Mouse (Mus musculus) adrenal gland, adult 8-10 months (tissue): ENCODE measurements around the gene Dmd. TPM values are rescaled to one million over a fixed set of nuclear protein-coding genes. Genes with fewer than 3 reads are reported as not detected.

Source experiments
- DNase-seq: peaks from one replicate; pipeline ENCODE4 v3.0.0; 2022
- total RNA-seq, 4 experiments: library from RNA; stranded (reverse); gene quantifications; 2 replicates each; pipeline ENCODE4 v1.2.4; 2022

Dmd gene
- total RNA-seq, 4 experiments from 2014 or later, result 45.4 to 99.0 (median 57.7) TPM

DNA sequence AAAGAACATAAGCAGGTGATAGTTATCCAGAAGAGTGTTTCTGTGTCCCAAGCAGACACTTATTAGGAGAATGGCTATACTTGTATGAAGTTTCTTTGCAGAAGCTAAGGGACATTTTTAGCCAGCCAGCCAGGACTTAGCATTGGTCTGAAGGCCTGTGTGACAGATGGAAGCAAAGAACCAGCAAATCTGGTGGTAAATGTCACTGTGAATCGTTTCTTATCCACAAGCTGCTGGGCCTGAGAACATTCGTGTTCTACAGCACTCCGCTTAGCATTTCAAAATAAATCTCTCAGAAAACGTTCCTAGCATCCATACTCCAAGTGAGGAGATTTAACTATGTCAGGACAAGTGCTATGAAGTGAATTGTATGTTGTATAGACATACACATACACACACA lies 1486.9 kb downstream of the Dmd start:
- no peak for DNase-seq

DNA sequence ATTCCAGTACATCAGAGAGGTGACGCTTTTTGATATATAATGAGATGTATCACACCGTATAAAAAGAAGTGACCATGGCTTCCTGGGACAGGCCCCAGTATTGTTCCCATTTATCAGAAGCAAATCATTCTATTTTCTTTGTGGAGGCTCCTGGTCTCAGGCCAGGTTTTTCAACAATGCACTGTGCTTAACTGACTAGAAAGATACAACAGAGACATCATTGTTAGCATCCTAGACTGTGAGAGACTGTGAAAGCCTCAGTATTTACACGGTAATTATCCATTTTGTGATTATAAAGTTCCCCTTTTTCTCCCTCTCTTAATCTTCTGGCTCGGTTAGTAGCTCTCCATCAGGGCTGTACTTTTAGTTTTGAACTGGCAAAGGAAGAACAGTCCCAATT lies 1487.9 kb downstream of the Dmd start:
- no peak for DNase-seq

DNA sequence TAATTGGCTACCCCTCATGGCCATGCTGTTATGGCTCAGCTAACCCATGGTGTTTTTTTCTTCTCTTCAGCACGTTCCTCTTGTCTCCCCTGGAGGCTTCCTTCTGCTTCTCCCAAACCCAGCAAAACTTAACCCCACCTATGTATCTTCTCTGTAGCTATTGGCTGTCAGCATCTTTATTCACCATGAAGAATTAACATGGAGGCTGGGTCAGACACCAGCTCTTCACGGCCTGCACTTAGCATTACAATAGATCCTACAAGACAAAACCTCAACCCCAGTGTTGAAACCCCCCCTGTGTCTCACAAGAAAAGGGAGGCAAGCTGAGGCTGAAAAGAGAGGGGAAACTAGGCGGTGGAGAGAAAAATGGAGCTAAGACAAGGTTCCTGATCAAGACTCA lies 1494.3 kb downstream of the Dmd start:
- DNase-seq, result no peak

DNA sequence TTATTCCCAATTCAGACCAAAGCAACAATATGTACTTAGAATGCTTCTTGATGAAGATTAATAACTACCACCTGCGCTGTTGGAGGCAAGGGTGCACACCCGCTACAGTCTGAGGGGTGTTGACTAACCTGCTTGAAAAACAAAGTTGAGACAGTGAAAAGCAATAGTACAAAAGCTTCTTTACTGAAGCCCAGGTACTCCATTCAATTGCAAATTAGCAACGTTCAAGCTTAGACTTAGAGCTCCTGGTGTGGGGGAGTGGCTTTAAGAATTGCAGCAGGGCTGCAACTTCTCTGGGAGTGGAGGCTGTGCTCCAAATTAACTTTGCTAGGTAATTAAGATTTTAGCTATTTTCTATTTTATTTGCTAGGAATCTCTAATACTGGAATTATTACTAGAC lies 1495.3 kb downstream of the Dmd start:
- no peak for DNase-seq

DNA sequence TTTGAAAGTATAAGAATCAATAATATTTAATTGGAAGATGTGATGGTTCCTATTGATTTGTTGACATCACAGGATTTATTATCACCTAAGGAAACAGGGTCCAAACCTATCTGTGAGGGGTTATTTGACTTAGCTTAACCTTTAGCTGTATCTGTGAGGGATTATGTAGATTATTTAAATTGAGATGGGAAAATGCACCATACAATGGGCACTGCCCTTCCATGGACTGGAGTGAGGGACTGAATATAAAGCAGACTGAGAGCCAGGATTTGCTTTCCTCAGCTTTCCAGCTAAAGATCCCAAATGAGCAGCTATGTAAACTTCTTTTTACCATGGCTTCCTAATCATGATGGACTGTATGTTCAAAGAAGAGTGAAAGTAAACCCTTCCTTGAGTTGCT lies 1496.0 kb downstream of the Dmd start:
- DNase-seq, result no peak

DNA sequence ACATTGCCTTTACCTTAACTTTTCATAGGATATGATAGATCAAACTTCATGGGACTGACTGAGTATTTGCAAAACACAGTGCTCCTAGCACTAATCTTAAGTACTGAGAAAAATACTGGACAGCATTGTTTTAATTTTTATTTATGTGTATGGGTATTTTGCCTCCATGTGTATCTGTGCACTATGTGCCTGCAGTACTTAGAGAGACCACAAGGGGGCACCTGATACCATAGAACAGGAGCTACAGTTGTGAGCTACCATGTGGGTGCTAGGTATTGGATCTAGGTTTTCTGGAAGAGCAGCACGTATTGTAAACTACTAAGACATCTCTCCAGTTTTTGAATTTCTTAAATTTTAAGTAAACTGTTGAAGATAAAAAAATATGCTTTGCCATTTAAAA lies 1505.8 kb downstream of the Dmd start:
- DNase-seq, result no peak

DNA sequence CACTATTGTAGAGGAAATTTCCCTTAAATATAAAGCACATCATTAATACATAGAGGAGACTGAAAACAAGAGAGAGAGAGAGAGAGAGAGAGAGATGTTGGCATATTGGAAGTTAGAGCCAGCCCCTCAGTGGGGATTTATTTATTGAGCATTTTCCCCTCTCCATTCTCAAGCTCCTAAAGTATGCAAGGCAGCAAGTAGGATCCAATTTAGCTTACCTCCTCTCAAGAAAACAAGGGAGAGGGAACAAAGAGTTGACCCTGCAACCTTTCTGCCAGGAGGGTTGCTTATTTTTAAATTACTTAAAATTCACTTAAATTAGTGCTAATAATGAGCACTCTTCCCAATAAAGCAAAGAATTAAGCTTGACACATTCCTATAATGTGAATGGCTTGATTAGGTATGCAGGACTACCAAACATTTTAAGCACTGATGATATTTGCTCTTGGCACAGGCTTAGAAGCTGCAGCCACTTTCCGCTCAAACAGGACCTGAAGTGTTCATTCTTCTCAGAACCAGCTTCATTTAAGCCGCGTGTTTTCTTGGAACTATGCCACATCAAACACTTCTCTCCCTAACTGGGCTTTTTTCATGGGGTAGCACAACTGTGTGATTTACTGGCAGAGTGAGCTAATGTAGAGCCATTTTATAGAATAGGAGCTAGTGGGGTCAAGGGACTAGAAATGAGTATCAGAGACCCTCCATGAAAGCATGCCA lies 1566.1 kb downstream of the Dmd start:
- DNase-seq, result no peak

DNA sequence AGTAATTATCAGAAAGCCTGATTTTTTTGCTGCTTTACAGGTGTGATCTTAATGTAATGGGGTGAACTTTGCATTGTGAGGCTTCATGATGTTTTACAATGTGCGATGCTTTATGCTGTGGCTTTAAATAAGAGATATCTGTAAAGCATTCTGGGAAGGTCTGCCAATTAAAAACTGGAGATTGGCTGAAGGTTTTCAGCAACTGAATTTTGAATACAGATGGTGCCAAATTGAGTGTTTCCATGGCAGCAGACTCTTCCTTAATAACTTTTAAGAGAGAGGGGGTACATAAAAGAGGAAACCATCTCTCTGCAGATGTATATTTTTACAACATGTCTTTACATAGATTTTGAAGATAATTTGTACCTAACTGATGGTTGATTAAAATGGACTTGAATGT lies 1603.3 kb downstream of the Dmd start:
- no peak for DNase-seq

DNA sequence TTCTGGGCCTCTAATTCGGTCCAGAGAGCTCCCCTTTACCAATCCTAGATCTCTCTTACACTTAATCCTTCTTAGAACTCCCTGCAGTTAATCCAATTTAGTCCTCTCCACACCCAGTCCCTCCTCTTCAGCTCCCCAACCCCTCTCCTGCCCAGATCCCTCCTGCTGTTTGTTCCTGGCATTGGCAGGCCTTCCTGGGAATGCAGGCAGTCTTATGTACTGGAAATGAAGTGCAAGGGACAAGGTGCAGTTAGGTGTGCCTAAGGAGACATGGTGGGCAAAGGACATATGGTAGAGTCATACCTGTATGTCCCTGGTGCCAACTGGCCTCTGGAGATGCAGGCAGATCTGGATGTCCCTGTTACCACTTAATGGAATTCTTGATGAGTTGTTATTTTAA lies 1604.8 kb downstream of the Dmd start:
- no peak for DNase-seq

DNA sequence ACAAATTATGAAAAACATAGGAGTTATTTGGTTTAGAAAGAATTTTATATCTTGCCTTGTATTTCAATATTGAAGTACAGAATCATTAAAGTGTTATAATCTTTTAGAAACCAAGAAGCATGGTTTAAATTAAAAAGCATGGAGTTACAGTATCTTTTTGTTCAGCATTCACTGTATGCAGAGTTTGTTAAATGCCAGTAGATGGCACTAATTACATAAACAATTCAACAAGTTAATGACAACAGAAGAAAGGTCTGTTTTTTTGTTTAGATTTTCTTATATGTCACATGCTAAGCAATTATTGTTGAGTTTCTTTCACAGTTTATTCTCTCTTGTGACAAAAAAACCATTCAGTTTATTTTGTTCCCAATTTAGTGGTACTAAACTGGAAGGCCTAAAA lies 1649.8 kb downstream of the Dmd start:
- DNase-seq, result no peak

DNA sequence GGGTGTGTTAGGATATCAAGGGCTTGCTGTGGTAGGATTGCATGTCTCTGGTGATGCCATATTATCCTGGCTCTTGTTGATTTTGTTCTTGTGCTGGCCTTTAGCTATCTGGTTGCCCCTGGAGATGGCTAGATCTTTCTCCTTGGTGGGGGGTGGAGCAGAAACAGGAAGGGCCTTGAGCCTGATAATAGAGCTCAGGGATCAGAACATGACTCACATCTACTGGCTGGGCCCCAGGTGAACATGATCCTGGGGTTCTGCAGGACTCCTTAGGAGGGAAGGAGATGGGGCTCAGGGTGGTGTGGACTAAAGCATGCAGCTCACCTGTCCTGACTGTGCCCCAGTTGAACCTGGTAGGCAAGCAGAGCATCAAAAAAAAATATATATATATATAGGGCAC lies 1691.8 kb downstream of the Dmd start:
- peak; percentile 10 for DNase-seq

DNA sequence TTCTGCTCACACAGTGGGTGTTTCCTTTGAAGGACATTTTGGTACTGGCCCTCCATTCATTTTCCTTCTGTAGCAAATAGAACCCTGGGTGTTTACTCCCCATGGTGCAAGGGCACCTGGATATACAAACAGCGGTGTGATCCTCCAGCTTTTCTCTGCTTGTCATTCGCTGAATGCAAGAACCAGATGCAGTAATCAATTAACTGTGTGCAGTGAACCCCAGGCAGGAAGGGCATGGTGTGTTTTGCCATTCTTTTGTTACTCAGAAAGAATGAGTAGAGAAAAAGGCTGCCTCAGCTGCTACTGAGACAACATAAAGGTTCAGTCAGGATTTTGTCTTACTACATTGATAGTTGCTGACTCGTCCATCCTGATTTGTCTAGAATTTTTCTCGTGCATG lies 1799.0 kb downstream of the Dmd start:
- DNase-seq, result no peak

DNA sequence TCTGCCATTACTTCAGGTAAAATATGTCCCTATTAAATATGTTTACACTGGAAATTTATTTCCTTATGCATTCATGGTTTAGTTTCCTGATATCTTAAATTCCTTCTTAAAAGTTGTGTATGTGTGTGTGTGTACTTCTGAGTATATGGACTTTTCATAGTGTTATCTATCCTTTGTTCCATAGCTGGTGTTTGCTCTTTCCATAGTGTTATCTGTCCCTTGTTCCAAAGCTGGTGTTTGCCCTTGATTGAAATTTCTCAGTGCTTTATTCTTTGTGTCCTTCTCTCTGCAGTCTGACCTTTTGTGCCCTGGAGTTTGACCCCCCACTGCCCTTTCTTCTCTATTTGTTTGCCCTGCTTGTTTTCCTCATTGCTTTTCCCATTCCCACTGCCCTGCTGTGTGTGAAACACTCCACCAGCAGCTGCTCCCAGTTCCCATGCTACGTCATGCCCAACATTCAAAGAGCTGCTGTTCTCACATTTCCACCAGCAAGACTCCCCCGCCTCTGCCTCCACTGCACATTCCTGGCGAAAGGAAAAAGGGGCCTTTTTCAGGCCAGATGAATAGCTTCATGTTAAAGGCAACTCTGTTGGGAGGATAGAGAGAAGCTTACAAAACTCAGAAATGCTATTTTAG lies 1911.5 kb downstream of the Dmd start:
- no peak for DNase-seq

DNA sequence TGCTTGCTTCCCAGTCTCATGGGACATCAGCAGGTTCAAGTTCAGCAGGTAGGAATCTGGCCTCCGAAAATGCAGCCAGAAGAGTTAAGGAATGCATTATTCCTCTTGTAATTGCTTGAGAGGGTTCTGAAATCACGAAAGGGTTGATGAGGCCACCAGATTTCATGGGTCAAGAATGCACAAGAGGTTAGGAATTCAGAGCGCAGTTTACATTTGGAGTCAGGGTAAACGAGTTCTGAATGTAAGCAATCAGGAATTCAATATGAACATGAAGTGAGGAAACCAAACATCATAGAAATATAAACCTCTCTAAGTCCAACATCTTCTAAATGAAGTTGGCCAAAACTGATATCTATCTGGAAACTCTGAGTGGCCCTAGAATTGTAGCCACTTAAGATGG lies 1924.4 kb downstream of the Dmd start:
- no peak for DNase-seq

DNA sequence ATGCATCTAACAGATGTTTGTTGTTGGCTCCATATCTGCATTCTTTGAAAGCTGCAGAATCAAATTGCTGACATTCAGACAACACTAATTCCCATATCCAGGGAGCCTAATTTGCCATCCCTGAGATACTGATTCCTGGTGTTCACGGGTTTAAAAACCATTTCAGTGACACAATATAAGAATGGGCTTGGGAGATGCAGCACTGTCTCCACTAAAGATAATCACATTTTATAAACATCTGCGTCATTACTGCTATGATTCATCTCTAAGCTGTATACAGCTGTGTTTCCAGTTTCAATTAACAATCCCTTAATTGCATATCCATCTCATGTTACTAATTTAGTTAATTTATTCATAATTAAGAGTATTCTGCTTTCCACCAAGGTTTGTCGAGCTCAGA lies 1929.5 kb downstream of the Dmd start:
- no peak for DNase-seq

DNA sequence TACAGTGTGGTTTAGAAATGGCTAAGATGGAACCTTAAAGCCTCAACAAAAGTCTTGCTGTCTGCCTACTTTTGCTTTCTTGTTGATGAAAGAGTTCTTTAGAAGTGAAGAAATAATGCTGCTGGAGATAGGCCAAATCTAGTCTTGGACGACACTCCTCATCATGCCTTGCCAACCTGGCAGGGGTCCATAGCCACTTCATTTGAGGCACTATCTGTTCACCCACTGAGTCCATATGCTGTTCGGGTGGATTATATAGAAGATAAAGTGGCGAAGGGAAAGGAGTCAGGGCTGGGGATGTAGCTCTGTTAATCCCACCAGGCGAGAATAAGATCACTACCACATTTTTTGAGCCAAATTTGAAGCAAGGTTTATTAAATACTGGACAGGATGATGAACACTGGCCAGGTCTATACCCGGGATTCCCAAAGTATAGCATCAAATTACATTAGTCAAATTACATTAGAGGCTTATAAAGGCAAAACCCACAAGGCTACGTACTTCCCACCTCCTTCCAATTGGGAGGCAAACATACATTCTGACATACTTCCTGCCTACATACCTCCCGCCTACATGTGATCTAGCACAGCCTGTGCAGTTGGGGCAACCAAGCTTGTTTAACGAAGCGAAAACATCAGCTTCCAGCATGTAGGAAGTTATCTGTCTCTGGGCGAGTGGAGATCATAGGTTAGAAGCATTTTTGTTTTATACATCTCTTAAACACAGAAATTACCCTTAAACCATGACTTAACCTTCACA lies 1984.2 kb downstream of the Dmd start:
- peak; percentile 1 for DNase-seq

DNA sequence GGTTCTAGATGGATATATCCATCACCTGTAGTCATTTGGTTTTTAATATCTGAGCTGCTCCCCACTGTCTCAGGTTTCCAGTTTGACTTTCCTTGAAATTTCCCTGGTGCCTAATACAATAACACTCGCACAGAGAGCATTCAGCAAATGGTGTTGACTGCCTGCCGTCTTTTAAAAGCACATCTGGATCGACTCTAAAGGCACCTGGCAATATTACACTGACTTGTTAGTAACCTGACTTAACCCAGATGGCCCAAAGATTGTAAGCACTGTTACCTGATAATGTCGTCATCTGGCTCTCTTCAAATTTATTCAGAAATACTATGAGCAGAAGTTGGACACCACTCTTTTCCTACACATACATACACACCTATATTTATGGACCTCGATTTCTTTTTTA lies 2011.9 kb downstream of the Dmd start:
- DNase-seq, result no peak

DNA sequence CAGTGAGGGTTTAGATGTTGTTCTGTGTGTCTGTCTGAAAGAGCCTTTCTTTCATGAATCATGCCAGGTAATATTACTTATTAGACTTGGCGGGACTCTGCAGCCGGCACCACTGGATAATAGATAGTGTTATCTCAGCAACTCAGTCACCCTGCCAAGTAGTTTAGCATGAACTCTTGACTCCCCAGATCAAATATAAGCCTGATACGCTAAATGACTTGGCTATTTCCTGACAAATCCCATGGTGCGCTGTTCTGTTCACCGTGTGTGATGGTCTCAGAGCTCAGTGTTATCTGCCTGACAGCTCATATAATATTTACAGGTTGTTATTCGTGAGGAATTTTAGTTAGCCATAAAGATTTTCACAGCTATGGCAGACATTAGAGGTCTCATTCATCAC lies 2012.3 kb downstream of the Dmd start:
- no peak for DNase-seq

DNA sequence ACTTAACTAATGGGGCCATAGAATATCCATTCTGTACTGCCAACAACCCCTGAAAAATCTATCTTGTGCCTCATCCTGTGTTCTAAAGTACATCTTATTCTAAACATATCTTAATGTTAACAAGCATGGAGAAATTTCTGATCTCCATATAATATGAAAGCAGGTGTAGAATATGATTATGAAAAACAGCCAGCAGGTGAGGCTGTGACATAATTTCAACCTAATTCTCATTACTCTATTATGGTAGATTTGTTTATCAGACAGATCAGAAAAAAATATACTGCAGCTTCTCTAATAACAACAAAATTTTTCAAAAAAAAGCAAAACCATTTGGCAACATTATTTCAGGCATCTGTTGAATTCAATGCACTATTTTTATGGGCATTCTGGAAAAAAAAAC lies 2059.6 kb downstream of the Dmd start:
- DNase-seq, result no peak

DNA sequence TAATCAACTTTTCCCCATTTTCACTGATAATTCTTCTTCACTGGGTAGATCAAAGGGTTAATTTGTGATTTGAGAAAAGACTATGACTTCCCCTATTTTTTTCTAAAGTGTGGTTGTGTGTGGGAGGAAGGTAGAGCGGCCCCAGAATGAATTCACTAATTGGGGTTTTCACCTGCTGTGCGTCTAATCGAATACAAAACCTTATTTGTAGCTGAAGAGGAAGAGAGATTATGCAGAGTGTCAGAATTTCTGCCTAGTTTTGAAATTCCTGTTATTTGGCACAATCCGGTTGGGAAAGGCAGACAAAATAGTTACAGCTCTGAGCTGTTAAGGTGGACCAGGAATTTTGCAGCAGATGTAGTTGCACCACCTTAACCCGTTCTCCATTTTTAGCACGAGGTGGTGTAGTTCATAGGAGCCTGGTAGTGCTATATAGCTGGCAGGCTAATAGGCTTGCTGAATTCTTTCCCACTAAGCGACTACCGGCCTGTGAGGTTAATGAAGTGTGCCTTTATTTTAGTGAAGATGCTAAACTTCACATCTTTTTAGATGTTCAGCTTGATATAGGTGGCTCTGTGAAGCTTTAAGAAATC lies 2092.9 kb downstream of the Dmd start:
- no peak for DNase-seq

DNA sequence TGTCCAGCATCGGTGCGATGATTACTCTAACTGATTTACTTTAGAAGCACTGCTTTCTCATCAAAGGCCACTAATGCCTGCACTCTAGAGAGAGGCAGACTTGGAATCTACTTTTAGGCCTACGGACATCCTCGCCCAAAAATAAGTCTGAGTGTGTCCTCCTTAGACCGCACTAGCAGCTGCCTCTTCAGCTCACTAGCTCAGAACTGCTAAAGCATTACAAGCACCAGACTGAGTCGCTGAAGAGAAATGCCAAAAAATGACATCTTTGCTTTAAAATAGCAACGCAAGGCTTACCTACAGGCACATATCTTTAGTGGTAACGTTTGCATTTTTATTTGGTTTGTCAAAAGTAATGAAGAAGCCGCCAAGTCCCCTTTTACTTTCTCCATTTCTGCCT lies 2098.0 kb downstream of the Dmd start:
- DNase-seq, result no peak

DNA sequence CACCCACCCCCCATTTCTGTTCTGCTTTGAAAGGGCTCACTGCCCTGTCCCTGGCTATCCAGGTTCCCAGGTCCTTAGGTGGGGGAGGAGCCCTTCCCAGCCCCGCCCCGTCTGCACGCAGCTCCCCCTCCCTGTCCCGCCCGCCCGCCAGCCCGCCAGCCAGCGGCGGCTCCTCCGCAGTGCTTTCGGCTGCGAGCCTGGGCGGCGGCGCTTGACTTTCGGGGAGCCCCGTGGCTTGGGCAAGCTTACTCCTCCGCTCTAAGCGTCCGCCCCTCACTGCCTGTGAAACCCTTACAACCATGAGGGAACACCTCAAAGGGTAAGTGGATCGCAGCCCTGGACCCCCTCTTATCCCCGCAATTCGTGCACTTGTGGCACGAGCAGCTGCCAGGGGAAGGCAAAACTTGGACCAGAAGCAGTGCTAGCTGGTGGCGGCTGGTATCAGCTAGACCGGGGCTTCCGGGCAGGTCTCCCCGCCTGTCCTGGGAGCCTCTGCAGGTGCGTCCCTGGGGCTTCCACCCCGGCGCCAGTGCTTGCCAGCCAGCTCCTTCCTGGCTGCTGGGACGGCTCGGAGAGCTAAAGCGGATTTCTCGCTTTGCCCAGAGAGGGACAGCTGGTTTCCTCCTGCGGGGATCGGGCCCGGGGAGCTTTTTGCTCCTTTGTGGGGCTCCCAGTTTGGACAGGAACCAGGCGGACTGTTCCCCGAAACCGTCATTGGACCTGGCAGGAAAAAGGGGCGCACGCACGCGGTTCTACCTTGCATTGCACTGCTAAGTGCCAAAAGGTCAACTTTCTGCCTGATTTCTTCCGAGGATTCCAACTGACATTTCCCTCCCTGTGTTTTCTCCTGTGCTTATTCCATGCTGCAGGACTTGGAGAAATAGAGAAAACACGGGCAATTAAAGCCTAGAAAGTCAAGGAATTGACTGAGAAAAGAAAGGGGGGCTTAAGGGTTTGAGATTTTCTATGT lies 2099.8 kb downstream of the Dmd start:
- DNase-seq, result peak; percentile 35
